Mouse (Mus musculus) testis, adult 2 months (tissue): ENCODE measurements at regions not wholly inside any gene's neighbourhood (a gene's known extent, or its start where the extent isn't known, plus 50 kb on each side); places are given as distances from the start of the nearest gene placed in this dataset.

Experiments used
- CTCF ChIP-seq: fragments of 200-500 bp; IDR thresholded peaks from 2 replicates; pipeline ENCODE4 v1.5.1; 2012; ENCODE audit warnings: low read depth, mild to moderate bottlenecking, inconsistent platforms, low read length, moderate library complexity; ENCODE audit not compliant: control insufficient read depth, insufficient read depth, insufficient replicate concordance
- POLR2A ChIP-seq: fragments of 200-500 bp; IDR thresholded peaks from 2 replicates; pipeline ENCODE4 v1.6.1; 2012; ENCODE audit warnings: low read depth, mild to moderate bottlenecking, inconsistent platforms, low read length, moderate library complexity; ENCODE audit not compliant: control insufficient read depth

DNA sequence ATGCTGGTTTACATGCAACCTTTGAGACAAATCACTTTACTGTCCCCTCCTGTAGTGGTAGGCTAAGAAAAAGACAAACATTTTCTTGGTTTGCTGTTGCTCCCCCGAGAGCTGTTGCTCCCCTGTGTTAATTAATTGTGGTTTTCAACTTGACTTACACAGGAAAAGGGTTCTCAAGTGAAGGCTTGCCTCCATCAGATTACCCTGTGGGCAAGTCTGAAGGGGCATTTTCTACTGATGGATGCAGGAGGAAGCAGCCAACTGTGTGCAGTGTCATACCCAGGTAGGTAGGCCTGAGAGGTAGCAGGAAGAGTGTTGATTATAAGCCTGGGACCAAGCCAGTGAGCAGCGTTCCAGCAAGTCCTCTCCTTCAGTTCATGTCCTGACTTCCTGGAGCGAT is 107.0 kb upstream of the Ccdc122 start:
- TF ChIP-seq CTCF (no peak), POLR2A (no peak)
